11 mouse cellular contexts compared by ENCODE assay signal in the genomic region with DNA sequence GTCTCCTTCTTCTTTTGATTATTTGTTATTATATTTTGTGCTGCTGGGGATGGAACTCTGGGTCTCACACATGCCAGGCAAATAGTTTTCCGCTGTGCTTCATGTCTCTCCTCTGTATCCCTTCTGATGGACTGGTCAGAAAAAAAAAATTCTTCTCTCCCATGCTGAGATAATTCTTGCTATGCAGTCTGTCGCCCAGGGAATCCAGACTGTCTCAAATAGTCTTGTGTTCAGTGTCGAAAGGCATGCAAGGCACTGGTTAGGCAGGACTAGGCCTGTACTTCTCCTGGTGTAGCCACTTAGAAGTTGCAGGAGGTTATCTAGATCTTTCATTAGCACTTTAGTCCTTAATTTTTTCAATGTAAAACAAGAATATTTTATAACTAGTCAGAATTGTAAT.
"Had no signal": no experiment of that assay in that cellular context is flagged by ENCODE, and none has a peak within 500 bp of the region (broad histone marks: within the 10 kb centered on the region; RNA-seq: fewer than 3 reads in every experiment).

No protein-coding gene starts in this region.

- H3K4me1 ChIP-seq: limb, embryonic 15.5 days; liver, embryonic 12.5 days; lung, embryonic 15.5 days; midbrain, embryonic 12.5 days had no signal

- H3K4me3 ChIP-seq: limb, embryonic 15.5 days; liver, embryonic 12.5 days; lung, embryonic 15.5 days; midbrain, embryonic 12.5 days; neural tube, embryonic 13.5 days had no signal

- H3K4me2 ChIP-seq: limb, embryonic 15.5 days; liver, embryonic 12.5 days; lung, embryonic 15.5 days; midbrain, embryonic 12.5 days; neural tube, embryonic 13.5 days had no signal

- ATAC-seq: liver, embryonic 12.5 days; midbrain, embryonic 16.5 days had no signal

- H3K27ac ChIP-seq: kidney, postnatal 0 days; limb, embryonic 15.5 days; liver, embryonic 12.5 days; lung, embryonic 15.5 days; midbrain, embryonic 12.5 days; neural tube, embryonic 13.5 days had no signal

- H3K27me3 ChIP-seq: limb, embryonic 15.5 days; liver, embryonic 12.5 days; lung, embryonic 15.5 days; midbrain, embryonic 12.5 days; neural tube, embryonic 13.5 days had no signal

- H3K36me3 ChIP-seq: limb, embryonic 15.5 days; liver, embryonic 12.5 days; lung, embryonic 15.5 days; midbrain, embryonic 12.5 days; neural tube, embryonic 13.5 days had no signal

- DNase-seq: kidney, adult 8-10 months; lung, postnatal 14 days; retina, postnatal 1 day; right cerebral cortex, postnatal 25 days had no signal

- H3K9me3 ChIP-seq: limb, embryonic 15.5 days; liver, embryonic 12.5 days; lung, embryonic 15.5 days; midbrain, embryonic 12.5 days; neural tube, embryonic 13.5 days had no signal

- H3K9ac ChIP-seq: limb, embryonic 15.5 days; liver, embryonic 12.5 days; lung, embryonic 15.5 days; midbrain, embryonic 12.5 days; neural tube, embryonic 13.5 days had no signal
